Mouse (Mus musculus) testis, adult 2 months (tissue): ENCODE data around the gene Erf. TPM values are rescaled to one million over a fixed set of nuclear protein-coding genes. Genes with fewer than 3 reads are reported as not detected.
"Not testable (repeated sequence)": the region's sequence is repeated elsewhere in the genome, so short reads cannot be mapped to it uniquely, and the experiment has no call there.

Source experiments
- H3K27ac ChIP-seq: fragments of 200-500 bp; 2 replicates; pipeline ENCODE4 v1.5.1; 2012; ENCODE audit warnings: low read depth, low read length; ENCODE audit not compliant: control insufficient read depth, insufficient read depth
- H3K27me3 ChIP-seq: fragments of 200-500 bp; 2 replicates; pipeline ENCODE4 v1.6.1; 2012; ENCODE audit warnings: mild to moderate bottlenecking, low read length, moderate library complexity; ENCODE audit not compliant: control insufficient read depth, insufficient read depth
- H3K36me3 ChIP-seq: fragments of 200-500 bp; 2 replicates; pipeline ENCODE4 v1.6.1; 2012; ENCODE audit warnings: mild to moderate bottlenecking, low read length; ENCODE audit not compliant: control insufficient read depth, insufficient read depth
- H3K4me1 ChIP-seq: fragments of 200-500 bp; 2 replicates; pipeline ENCODE4 v1.6.1; 2012; ENCODE audit warnings: low read length; ENCODE audit not compliant: control insufficient read depth, insufficient read depth
- H3K4me3 ChIP-seq: fragments of 200-500 bp; 2 replicates; pipeline ENCODE4 v1.5.1; 2012; ENCODE audit warnings: low read depth, mild to moderate bottlenecking, low read length, moderate library complexity, mixed read lengths; ENCODE audit not compliant: control insufficient read depth
- CTCF ChIP-seq: fragments of 200-500 bp; IDR thresholded peaks from 2 replicates; pipeline ENCODE4 v1.5.1; 2012; ENCODE audit warnings: low read depth, mild to moderate bottlenecking, inconsistent platforms, low read length, moderate library complexity; ENCODE audit not compliant: control insufficient read depth, insufficient read depth, insufficient replicate concordance
- POLR2A ChIP-seq: fragments of 200-500 bp; IDR thresholded peaks from 2 replicates; pipeline ENCODE4 v1.6.1; 2012; ENCODE audit warnings: low read depth, mild to moderate bottlenecking, inconsistent platforms, low read length, moderate library complexity; ENCODE audit not compliant: control insufficient read depth
- polyA plus RNA-seq: library from polyadenylated mRNA; depleted of rRNA; stranded (reverse); fragments of >200 nt; gene quantifications from 2 replicates; pipeline ENCODE4 v1.2.3, GENCODE M21; 2012

Gene Erf
- polyA plus RNA-seq, 1 experiment = 40.4 TPM

DNA sequence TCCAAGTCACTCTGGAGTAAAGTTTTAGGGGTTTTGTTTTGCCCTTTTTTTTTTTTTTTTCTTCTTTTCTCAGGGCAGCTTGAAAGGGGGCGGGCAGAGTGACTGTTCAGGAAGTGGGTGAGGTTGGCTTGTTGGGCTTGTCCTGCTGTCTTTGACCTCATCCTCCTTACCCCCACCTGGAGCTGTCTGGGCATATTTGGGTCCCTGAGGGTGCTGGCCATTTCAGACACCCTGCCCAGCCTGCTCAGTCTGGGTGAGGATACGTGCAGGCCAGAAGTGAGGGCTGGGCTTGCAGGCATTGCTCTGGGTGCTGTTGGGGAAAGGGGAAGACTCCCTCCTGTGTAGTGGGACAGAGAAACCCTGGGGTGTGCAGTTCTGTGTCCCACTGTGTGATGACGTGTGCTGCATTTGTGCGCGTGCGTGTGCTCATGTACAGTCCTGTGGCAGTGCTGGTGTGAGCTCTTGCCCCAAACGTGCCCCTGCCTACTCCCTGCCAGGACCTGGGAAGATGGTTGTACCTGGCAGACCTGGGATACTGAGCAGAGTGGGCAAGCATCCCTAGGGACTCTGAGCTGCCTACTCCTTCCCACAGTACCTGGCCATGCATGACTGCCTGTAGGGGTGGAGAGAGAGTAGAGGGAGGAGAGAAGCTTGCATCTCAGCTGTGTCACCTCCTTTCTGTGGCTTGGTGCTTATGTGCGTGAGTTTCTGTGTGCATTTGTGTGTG, 19.1 kb upstream of the Erf start:
- Histone ChIP-seq H3K27me3 (no peaks in the 10 kb centered on the region), H3K4me1 (peaks cover 14% of the 10 kb centered on the region), H3K4me3 (no peak overlapping the region), H3K36me3 (no peaks in the 10 kb centered on the region), H3K27ac (no peak overlapping the region)
- TF ChIP-seq CTCF (no peak), POLR2A (no peak)

DNA sequence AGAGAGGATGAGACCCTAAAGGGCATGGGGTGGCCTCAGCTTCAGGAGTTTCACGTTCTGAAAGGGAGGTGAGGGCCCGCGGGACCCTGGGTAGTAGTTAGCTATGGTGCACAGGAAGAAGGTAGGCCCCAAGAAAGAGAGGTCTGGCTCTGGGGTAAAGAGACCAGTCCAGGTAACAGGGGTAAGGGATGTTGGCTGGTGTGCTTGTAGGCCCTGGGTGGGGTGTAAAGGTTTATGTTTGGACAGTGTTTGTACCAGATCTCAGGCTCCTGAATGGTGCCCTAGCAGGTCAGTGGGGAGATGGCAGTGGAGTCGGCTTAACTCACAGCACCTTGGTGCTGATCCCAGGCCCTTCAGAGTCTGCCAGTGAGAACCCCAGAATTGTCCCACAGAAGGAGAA, 18.5 kb upstream of the Erf start:
- peaks cover 14% of the 10 kb centered on the region for H3K4me1 ChIP-seq
- no peak overlapping the region; the same call in 1 of the 2 replicates for H3K27ac ChIP-seq
- no peaks in the 10 kb centered on the region for H3K36me3 ChIP-seq
- no peaks in the 10 kb centered on the region for H3K27me3 ChIP-seq
- peak overlapping the region; percentile 96 for H3K4me3 ChIP-seq
- TF ChIP-seq POLR2A (no peak), CTCF (no peak)

DNA sequence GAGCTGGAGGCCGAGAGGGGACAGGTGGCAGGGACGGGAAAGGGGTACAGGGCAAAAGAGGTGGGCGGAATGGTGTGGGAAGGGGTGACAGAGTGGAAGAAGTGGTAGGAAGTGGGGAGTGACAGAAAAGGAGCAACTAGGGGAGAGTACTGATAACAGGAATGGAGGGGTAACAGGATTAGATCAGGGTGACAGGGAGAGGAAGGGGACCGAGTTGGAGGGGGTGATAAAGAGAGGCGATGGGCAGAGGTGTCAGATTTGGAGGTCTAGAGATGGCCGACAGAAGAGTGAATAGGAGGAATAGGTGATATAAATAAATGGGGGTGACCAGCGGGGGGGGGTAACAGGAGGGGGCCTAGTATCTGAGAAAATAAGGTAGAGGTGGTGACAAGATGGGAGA, 18.0 kb upstream of the Erf start:
- H3K4me3 ChIP-seq = peak overlapping the region; percentile 96
- H3K27me3 ChIP-seq = no peaks in the 10 kb centered on the region
- no peak for TF ChIP-seq CTCF
- TF ChIP-seq POLR2A = no peak
- H3K4me1 ChIP-seq = peaks cover 14% of the 10 kb centered on the region
- H3K27ac ChIP-seq = peak overlapping the region; percentile 63
- H3K36me3 ChIP-seq = no peaks in the 10 kb centered on the region

DNA sequence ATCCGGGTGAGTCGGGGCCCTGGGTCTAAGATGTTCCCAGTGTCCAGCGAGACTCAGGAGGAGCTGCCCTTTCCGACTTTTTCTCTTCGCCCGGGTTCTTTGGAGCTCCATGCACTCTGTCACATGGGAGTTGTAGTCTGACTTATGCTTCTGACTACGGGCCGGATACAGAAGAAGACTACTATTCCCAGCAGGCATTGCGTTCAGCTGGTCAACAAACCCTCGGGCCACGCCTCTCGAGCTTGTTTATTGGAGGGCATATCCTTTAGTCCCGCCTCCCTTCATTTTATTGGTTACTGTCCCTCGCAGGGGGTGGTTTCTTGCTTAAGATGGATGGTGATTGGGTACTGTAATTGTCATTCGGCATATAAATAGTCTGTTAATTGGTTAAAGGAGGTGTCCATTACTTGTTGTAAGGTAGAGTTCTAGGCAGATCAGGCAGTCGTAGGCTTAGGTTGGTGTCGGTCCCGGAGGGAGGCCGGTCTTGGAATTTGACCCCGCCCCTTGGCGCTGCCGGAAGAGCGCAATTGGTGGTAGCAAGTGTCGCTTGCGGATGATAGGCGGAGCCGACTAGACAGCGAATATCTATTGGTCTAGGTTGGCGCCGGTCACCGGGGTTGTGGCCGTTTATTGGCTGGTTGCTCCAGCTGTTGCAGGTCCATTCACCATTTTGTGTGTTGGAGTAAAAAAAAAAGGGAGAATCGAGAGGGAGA, 17.3 kb upstream of the Erf start:
- H3K4me3 ChIP-seq = peak overlapping the region; percentile 96
- TF ChIP-seq CTCF (no peak), POLR2A (0 out of 2 replicates have a peak, but pooled peaks have one; percentile 1)
- no peaks in the 10 kb centered on the region for H3K36me3 ChIP-seq
- no peaks in the 10 kb centered on the region for H3K27me3 ChIP-seq
- H3K4me1 ChIP-seq = peaks cover 14% of the 10 kb centered on the region
- H3K27ac ChIP-seq = peak overlapping the region; percentile 100

DNA sequence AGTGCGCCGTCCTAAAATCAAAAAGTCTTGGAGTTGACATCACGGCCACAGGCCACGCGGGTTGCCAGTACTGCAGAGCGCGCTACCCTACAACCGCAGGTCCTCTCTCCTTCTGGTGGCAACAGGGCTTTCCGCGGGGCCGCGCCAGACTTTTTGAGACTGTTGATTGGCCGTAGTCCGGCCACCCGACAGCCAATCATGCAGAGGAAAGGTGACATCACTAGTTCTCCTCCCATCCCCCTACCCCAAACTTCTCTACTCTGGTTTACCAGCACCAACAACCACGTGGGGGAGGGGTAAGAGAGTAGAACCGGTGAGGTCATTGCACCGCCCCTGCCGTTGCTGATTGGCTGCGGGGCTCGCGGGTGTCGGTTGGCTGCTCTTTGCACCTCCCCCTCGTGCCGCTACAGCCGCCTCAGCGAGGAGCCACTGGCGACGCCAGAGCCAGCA, 16.8 kb upstream of the Erf start, which contains the start of gene Cic:
Gene Cic, plus strand, starts transcription at position 404 of the 450 bp plus-strand sequence.
- Histone ChIP-seq H3K27me3 (no peaks in the 10 kb centered on the region), H3K36me3 (no peaks in the 10 kb centered on the region), H3K4me1 (peaks cover 14% of the 10 kb centered on the region), H3K4me3 (peak within 1 kb of the TSS; percentile 96), H3K27ac (peak within 1 kb of the TSS; percentile 100)
- TF ChIP-seq POLR2A (peak; percentile 62), CTCF (no peak)

DNA sequence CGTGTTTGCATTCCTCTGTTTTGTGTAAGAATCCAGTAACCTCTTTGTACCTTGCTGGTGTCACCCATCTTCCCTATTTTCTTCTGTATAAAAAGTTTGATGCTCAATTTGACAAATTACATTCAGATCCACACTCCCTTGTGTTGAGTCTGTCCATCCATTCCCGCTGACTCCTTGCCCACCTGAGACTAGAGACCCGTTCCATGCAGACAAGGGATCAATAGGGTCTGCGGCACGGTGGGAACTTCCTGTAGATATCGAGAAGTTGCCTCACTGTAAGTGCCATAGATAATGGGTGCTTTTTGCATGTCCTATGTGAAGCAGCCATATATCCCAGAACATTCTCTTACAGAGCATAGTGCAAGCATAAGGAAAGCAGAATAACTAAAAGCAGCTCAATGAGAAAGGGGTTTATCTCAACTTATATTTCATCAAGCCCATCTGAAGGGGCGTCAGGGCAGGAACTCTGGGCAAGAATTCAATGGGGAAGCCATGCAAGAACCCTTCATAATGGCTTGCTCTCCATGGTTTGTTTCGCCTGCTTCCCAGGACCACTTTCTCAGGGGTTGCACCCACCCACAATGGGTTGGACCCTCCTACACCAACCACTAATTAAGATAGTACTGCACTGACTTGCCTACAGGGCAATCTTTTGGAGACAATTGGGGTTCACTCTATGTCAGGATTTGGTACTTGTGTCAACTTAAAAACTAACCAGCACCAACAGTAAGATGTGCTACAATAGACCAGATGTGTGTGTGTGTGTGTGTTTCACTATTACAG, 15.8 kb upstream of the Erf start:
- peak overlapping the region; percentile 96; the same call in 1 of the 2 replicates for H3K4me3 ChIP-seq
- TF ChIP-seq CTCF = no peak
- TF ChIP-seq POLR2A = no peak
- peaks cover 14% of the 10 kb centered on the region for H3K4me1 ChIP-seq
- no peaks in the 10 kb centered on the region for H3K27me3 ChIP-seq
- H3K27ac ChIP-seq = peak overlapping the region; percentile 91
- H3K36me3 ChIP-seq = no peaks in the 10 kb centered on the region

DNA sequence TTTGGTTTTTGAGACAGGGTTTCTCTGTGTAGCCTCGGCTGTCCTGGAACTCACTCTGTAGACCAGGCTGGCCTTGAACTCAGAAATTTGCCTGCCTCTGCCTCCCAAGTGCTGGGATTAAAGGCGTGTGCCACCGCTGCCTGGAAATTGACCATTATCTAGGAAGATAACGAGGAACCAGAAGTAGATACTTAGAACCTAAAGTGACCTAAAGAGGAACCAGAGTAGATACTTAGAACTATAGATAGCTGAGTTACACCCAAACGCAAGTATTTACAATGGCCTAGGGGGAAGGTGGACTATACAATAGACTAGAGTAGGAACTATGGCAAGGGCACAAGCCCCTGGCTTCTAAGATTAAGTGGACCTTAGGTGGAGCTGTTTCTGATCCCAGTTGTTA, 15.2 kb upstream of the Erf start:
- H3K4me1 ChIP-seq = peaks cover 14% of the 10 kb centered on the region
- not testable (repeated sequence) for H3K27ac ChIP-seq

More for the DNA sequence above, 15.2 kb upstream of the Erf start:
- H3K4me3 ChIP-seq, H3K36me3 ChIP-seq, H3K27me3 ChIP-seq: not testable (repeated sequence)
